Mouse (Mus musculus) limb, embryonic 15.5 days (tissue): ENCODE data around the gene Ajuba. TPM values are rescaled to one million over a fixed set of nuclear protein-coding genes. Genes with fewer than 3 reads are reported as not detected.
"Not testable (repeated sequence)": the region's sequence is repeated elsewhere in the genome, so short reads cannot be mapped to it uniquely, and the experiment has no call there.

Experiments used
- ATAC-seq: fragments of 200-750 bp; cut with Nextera tagmentation; 2 replicates; pipeline ENCODE4 v1.8.0; 2017; ENCODE audit warnings: low read depth, moderate TSS enrichment; ENCODE audit not compliant: insufficient number of reproducible peaks, low FRiP score, low TSS enrichment
- H3K27ac ChIP-seq: fragments of 300-500 bp; sonication (generic); 2 replicates; pipeline ENCODE4 v1.5.1; 2015; ENCODE audit warnings: moderate library complexity, mild to moderate bottlenecking, inconsistent platforms
- H3K27me3 ChIP-seq: fragments of 300-500 bp; sonication (generic); 2 replicates; pipeline ENCODE4 v1.6.1; 2015; ENCODE audit warnings: inconsistent platforms
- H3K36me3 ChIP-seq: fragments of 300-500 bp; sonication (generic); 2 replicates; pipeline ENCODE4 v1.6.1; 2015; ENCODE audit warnings: inconsistent platforms
- H3K4me1 ChIP-seq: fragments of 300-500 bp; sonication (generic); 2 replicates; pipeline ENCODE4 v1.6.1; 2015; ENCODE audit warnings: inconsistent platforms
- H3K4me2 ChIP-seq: fragments of 300-500 bp; sonication (generic); 2 replicates; pipeline ENCODE4 v1.6.1; 2015; ENCODE audit warnings: mild to moderate bottlenecking, inconsistent platforms
- H3K4me3 ChIP-seq: fragments of 300-500 bp; sonication (generic); 2 replicates; pipeline ENCODE4 v1.5.1; 2015; ENCODE audit warnings: mild to moderate bottlenecking, inconsistent platforms
- H3K9ac ChIP-seq: fragments of 300-500 bp; sonication (generic); 2 replicates; pipeline ENCODE4 v1.6.1; 2015; ENCODE audit warnings: inconsistent platforms
- H3K9me3 ChIP-seq: fragments of 300-500 bp; sonication (generic); 2 replicates; pipeline ENCODE4 v1.6.1; 2016; ENCODE audit warnings: inconsistent platforms
- WGBS: fragments of 180-500 bp; shearing (Covaris S2); methylation state at CpG from one replicate; pipeline ENCODE4 v1.1.7; 2015; 5-methylcytosine and 5-hydroxymethylcytosine counted together
- polyA plus RNA-seq: library from polyadenylated mRNA; unstranded; fragments of >200 nt; fragmentation: Nextera tagmentation; extraction: Ambion mirVana; gene quantifications from 2 replicates; pipeline ENCODE4 v1.2.1, GENCODE M21; 2015

The Ajuba gene
- 50.7 and 52.7 TPM in 2 replicates for polyA plus RNA-seq

GRCm38 (mm10) chr14:54577089-54577982, at the start of gene Ajuba:
Gene Ajuba (minus strand): TSS chr14:54577558.
- under 1% methylated on average over 66 of the region's 66 CpGs for WGBS
- Histone ChIP-seq H3K9ac (peak within 1 kb of the TSS; percentile 94), H3K27ac (peak within 1 kb of the TSS; percentile 94), H3K4me3 (peak within 1 kb of the TSS; percentile 94), H3K27me3 (no peaks in the 10 kb centered on the region), H3K9me3 (no peaks in the 10 kb centered on the region), H3K36me3 (0 out of 2 replicates have a peak, but pooled peaks cover 5% of the 10 kb centered on the region), H3K4me1 (peaks cover 33% of the 10 kb centered on the region), H3K4me2 (peak within 1 kb of the TSS; percentile 76)
- ATAC-seq = peak; percentile 71

- 75% methylated on average over 10 of the region's 10 CpGs for WGBS
- H3K9me3 ChIP-seq = no peaks in the 10 kb centered on the region
- no peak overlapping the region for H3K4me2 ChIP-seq
- H3K9ac ChIP-seq = 0 out of 2 replicates have a peak overlapping the region, but pooled peaks have one; percentile 4
- H3K4me1 ChIP-seq = no peaks in the 10 kb centered on the region
- no peak overlapping the region for H3K27ac ChIP-seq
- no peak for ATAC-seq
- H3K27me3 ChIP-seq = no peaks in the 10 kb centered on the region
- no peak overlapping the region for H3K4me3 ChIP-seq
- H3K36me3 ChIP-seq = no peaks in the 10 kb centered on the region
Observed at GRCm38 (mm10) chr14:54624976-54625375, 47.6 kb upstream of the Ajuba start.

- H3K9ac ChIP-seq = no peak overlapping the region
- no peaks in the 10 kb centered on the region for H3K36me3 ChIP-seq
- no peaks in the 10 kb centered on the region for H3K27me3 ChIP-seq
- 77% methylated on average over 6 of the region's 6 CpGs for WGBS
- no peak overlapping the region for H3K4me2 ChIP-seq
- no peak overlapping the region for H3K4me3 ChIP-seq
- no peak for ATAC-seq
- no peaks in the 10 kb centered on the region for H3K4me1 ChIP-seq
- no peaks in the 10 kb centered on the region for H3K9me3 ChIP-seq
- H3K27ac ChIP-seq = no peak overlapping the region
Observed at GRCm38 (mm10) chr14:54623334-54623733, 46.0 kb upstream of the Ajuba start.

- Histone ChIP-seq H3K27ac (no peak within 1 kb of the TSS), H3K9ac (no peak within 1 kb of the TSS), H3K4me1 (peaks cover 10% of the 10 kb centered on the region; the same call in 1 of the 2 replicates), H3K36me3 (peaks cover 2% of the 10 kb centered on the region), H3K4me2 (no peak within 1 kb of the TSS), H3K27me3 (no peaks in the 10 kb centered on the region), H3K9me3 (no peaks in the 10 kb centered on the region), H3K4me3 (no peak within 1 kb of the TSS)
- WGBS = 87% methylated on average over 1 of the region's 1 CpGs
- no peak for ATAC-seq
Observed at GRCm38 (mm10) chr14:54621133-54621532, 43.8 kb upstream of the Ajuba start, which contains the start of gene Psmb11. Gene Psmb11 (plus strand): TSS chr14:54621433.

- Histone ChIP-seq H3K9me3 (no peaks in the 10 kb centered on the region), H3K27me3 (no peaks in the 10 kb centered on the region), H3K4me1 (peaks cover 10% of the 10 kb centered on the region; the same call in 1 of the 2 replicates), H3K4me2 (peak within 1 kb of the TSS; percentile 64), H3K36me3 (peaks cover 24% of the 10 kb centered on the region), H3K4me3 (peak within 1 kb of the TSS; percentile 76), H3K9ac (peak within 1 kb of the TSS; percentile 68), H3K27ac (peak within 1 kb of the TSS; percentile 86)
- WGBS = under 1% methylated on average over 25 of the region's 25 CpGs
- ATAC-seq = peak; percentile 83
Observed at GRCm38 (mm10) chr14:54617897-54618365, 40.6 kb upstream of the Ajuba start, which contains the start of gene Psmb5. Gene Psmb5 (minus strand): TSS chr14:54618022.

GRCm38 (mm10) chr14:54617152-54617896, 40.0 kb upstream of the Ajuba start:
- peak; percentile 36; the same call in 1 of the 2 replicates for ATAC-seq
- Histone ChIP-seq H3K36me3 (peaks cover 30% of the 10 kb centered on the region), H3K4me3 (peak overlapping the region; percentile 76), H3K27me3 (no peaks in the 10 kb centered on the region), H3K9ac (peak overlapping the region; percentile 68), H3K27ac (peak overlapping the region; percentile 86), H3K4me2 (peak overlapping the region; percentile 64), H3K9me3 (no peaks in the 10 kb centered on the region), H3K4me1 (peaks cover 10% of the 10 kb centered on the region; the same call in 1 of the 2 replicates)
- 2% methylated on average over 34 of the region's 38 CpGs for WGBS

- no peak overlapping the region for H3K4me2 ChIP-seq
- WGBS = 92% methylated on average over 16 of the region's 16 CpGs
- H3K27me3 ChIP-seq = no peaks in the 10 kb centered on the region
- no peaks in the 10 kb centered on the region for H3K9me3 ChIP-seq
- peaks cover 38% of the 10 kb centered on the region for H3K36me3 ChIP-seq
- no peak for ATAC-seq
- H3K4me1 ChIP-seq = peaks cover 10% of the 10 kb centered on the region; the same call in 1 of the 2 replicates
- no peak overlapping the region for H3K9ac ChIP-seq
- H3K27ac ChIP-seq = no peak overlapping the region
- H3K4me3 ChIP-seq = no peak overlapping the region
Observed at GRCm38 (mm10) chr14:54616226-54616825, 39.0 kb upstream of the Ajuba start.

- H3K27me3 ChIP-seq, H3K27ac ChIP-seq, H3K4me3 ChIP-seq, H3K9me3 ChIP-seq, H3K9ac ChIP-seq, H3K4me2 ChIP-seq, ATAC-seq, H3K4me1 ChIP-seq: not testable (repeated sequence)
- peaks cover 38% of the 10 kb centered on the region for H3K36me3 ChIP-seq
- WGBS = 90% methylated on average over 16 of the region's 16 CpGs
Observed at GRCm38 (mm10) chr14:54614130-54614529, 36.8 kb upstream of the Ajuba start.

GRCm38 (mm10) chr14:54610648-54611047, 33.3 kb upstream of the Ajuba start:
- Histone ChIP-seq H3K36me3 (peaks cover 30% of the 10 kb centered on the region), H3K4me3 (no peak overlapping the region), H3K4me1 (0 out of 2 replicates have a peak, but pooled peaks cover 3% of the 10 kb centered on the region), H3K27me3 (no peaks in the 10 kb centered on the region), H3K27ac (no peak overlapping the region), H3K4me2 (no peak overlapping the region), H3K9me3 (no peaks in the 10 kb centered on the region), H3K9ac (no peak overlapping the region)
- no peak for ATAC-seq
- WGBS = 73% methylated on average over 6 of the region's 6 CpGs

- Histone ChIP-seq H3K9me3 (no peaks in the 10 kb centered on the region), H3K27me3 (no peaks in the 10 kb centered on the region), H3K36me3 (peaks cover 24% of the 10 kb centered on the region), H3K4me2 (no peak overlapping the region), H3K27ac (no peak overlapping the region), H3K4me1 (peaks cover 6% of the 10 kb centered on the region; the same call in 1 of the 2 replicates), H3K9ac (no peak overlapping the region), H3K4me3 (no peak overlapping the region)
- WGBS = 82% methylated on average over 4 of the region's 4 CpGs
- ATAC-seq = no peak
Observed at GRCm38 (mm10) chr14:54609962-54610361, 32.6 kb upstream of the Ajuba start.

GRCm38 (mm10) chr14:54609245-54609644, 31.9 kb upstream of the Ajuba start:
- no peak overlapping the region for H3K9ac ChIP-seq
- no peak overlapping the region for H3K27ac ChIP-seq
- H3K27me3 ChIP-seq = no peaks in the 10 kb centered on the region
- peaks cover 9% of the 10 kb centered on the region for H3K4me1 ChIP-seq
- peaks cover 20% of the 10 kb centered on the region for H3K36me3 ChIP-seq
- no peak for ATAC-seq
- no peak overlapping the region for H3K4me3 ChIP-seq
- H3K4me2 ChIP-seq = no peak overlapping the region
- no peaks in the 10 kb centered on the region for H3K9me3 ChIP-seq
- WGBS = 61% methylated on average over 4 of the region's 4 CpGs
